Mouse (Mus musculus): ENCODE data around the gene Thsd4. TPM values are rescaled to one million over a fixed set of nuclear protein-coding genes. Genes with fewer than 3 reads are reported as not detected.

The Thsd4 gene
- polyA plus RNA-seq, 1 experiment from 2014 or later = 19.9 TPM

GRCm38 (mm10) chr9:60025919-60026318 is 495.9 kb downstream of the Thsd4 start:
- H3K27me3 ChIP-seq (ENCODE audit: insufficient read depth, low read length) = no peaks in the 10 kb centered on the region
- H3K4me2 ChIP-seq (ENCODE audit: low read length) = no peak overlapping the region
- no peaks in the 10 kb centered on the region for H3K9me3 ChIP-seq (replicated peaks; ENCODE audit: low read length)
- no peak overlapping the region for H3K9ac ChIP-seq (ENCODE audit: low read depth, low read length)
- no peak overlapping the region for H3K4me3 ChIP-seq (replicated peaks; ENCODE audit: low read depth, low read length)
- no peak overlapping the region for H3K27ac ChIP-seq
- peaks cover 9% of the 10 kb centered on the region for H3K4me1 ChIP-seq (replicated peaks; ENCODE audit: insufficient read depth, low read length)
- ATAC-seq (replicated peaks; ENCODE audit: low FRiP score, low read depth) (0 out of 2 replicates have a peak, but pooled peaks have one; percentile 29), DNase-seq (ENCODE audit: low spot score) (no peak)
- no peak for TF ChIP-seq CTCF (IDR thresholded peaks at IDR 0.05; ENCODE audit: low read depth)
- no peaks in the 10 kb centered on the region for H3K36me3 ChIP-seq (ENCODE audit: insufficient read depth, low read length)
- 86% methylated on average over 6 of the region's 6 CpGs for WGBS

DNA sequence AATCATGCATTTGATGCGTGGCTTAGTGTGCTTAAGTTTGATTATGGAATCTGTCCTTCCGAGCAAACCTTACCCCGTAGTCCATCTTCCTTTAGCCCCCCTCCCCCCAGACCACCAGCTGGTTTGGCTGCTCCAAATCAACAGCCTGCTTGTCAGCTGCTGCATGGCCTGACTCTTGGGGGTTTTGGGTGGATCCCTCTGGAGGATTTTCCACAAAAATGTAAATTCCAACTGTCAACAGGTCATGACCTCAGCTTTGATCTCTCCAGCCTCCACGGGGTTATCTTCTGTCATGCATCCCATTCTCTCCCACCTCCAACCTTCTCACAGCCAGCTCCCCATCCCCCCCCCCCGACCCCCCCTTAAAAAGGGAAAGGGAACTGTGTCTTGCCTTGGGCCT is 496.9 kb downstream of the Thsd4 start:
- no peak for ATAC-seq (replicated peaks; ENCODE audit: low FRiP score, low read depth)
- no peak for TF ChIP-seq CTCF (IDR thresholded peaks at IDR 0.05; ENCODE audit: low read depth)

GRCm38 (mm10) chr9:60024545-60024944 is 497.3 kb downstream of the Thsd4 start:
- H3K36me3 ChIP-seq (ENCODE audit: insufficient read depth, low read length) = no peaks in the 10 kb centered on the region
- peaks cover 9% of the 10 kb centered on the region for H3K4me1 ChIP-seq (replicated peaks; ENCODE audit: insufficient read depth, low read length)
- no peaks in the 10 kb centered on the region for H3K9me3 ChIP-seq (replicated peaks; ENCODE audit: low read length)
- DNase-seq (ENCODE audit: low spot score) (peak; percentile 45), ATAC-seq (replicated peaks; ENCODE audit: low FRiP score, low read depth) (no peak)
- no peaks in the 10 kb centered on the region for H3K27me3 ChIP-seq (ENCODE audit: insufficient read depth, low read length)
- no peak overlapping the region for H3K4me3 ChIP-seq (replicated peaks; ENCODE audit: low read depth, low read length)
- H3K4me2 ChIP-seq (ENCODE audit: low read length) = no peak overlapping the region
- H3K27ac ChIP-seq = no peak overlapping the region
- 22% methylated on average over 5 of the region's 5 CpGs for WGBS
- TF ChIP-seq CTCF (IDR thresholded peaks at IDR 0.05; ENCODE audit: low read depth) = no peak
- H3K9ac ChIP-seq (ENCODE audit: low read depth, low read length) = no peak overlapping the region

More for the DNA sequence above, 496.9 kb downstream of the Thsd4 start:
- no peaks in the 10 kb centered on the region for H3K27me3 ChIP-seq (ENCODE audit: insufficient read depth, low read length)
- no peaks in the 10 kb centered on the region for H3K36me3 ChIP-seq (ENCODE audit: insufficient read depth, low read length)
- DNase-seq (ENCODE audit: low spot score) = no peak
- no peaks in the 10 kb centered on the region for H3K9me3 ChIP-seq (replicated peaks; ENCODE audit: low read length)
- peaks cover 9% of the 10 kb centered on the region for H3K4me1 ChIP-seq (replicated peaks; ENCODE audit: insufficient read depth, low read length)
- H3K4me2 ChIP-seq (ENCODE audit: low read length) = no peak overlapping the region
- H3K4me3 ChIP-seq (replicated peaks; ENCODE audit: low read depth, low read length) = no peak overlapping the region
- no peak overlapping the region for H3K27ac ChIP-seq
- 21% methylated on average over 5 of the region's 5 CpGs for WGBS
- H3K9ac ChIP-seq (ENCODE audit: low read depth, low read length) = no peak overlapping the region

DNA sequence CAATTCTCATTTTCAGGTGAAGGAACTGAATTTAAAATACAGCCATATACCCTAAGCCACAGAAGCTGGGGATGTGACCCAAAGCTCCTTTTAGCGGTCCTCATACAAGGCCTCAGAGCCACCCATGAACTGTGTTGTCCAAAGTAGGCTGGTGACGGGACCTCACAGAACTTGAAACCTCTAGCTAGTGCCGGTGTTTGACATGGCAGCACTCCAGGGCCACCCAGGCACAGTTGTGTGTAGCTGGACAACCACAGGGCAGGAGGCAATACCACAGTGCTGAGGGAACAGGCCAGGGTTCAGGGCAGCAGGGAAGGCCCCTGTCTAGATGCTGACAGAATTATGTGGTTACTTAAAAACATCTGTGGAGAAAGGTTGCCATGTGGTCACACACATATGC is 499.5 kb downstream of the Thsd4 start:
- TF ChIP-seq CTCF (IDR thresholded peaks at IDR 0.05; ENCODE audit: low read depth) = no peak
- Histone ChIP-seq H3K4me3 (replicated peaks; ENCODE audit: low read depth, low read length) (no peak overlapping the region), H3K27ac (no peak overlapping the region), H3K36me3 (ENCODE audit: insufficient read depth, low read length) (no peaks in the 10 kb centered on the region), H3K4me1 (replicated peaks; ENCODE audit: insufficient read depth, low read length) (peaks cover 9% of the 10 kb centered on the region), H3K4me2 (ENCODE audit: low read length) (no peak overlapping the region), H3K27me3 (ENCODE audit: insufficient read depth, low read length) (no peaks in the 10 kb centered on the region), H3K9ac (ENCODE audit: low read depth, low read length) (no peak overlapping the region), H3K9me3 (replicated peaks; ENCODE audit: low read length) (no peaks in the 10 kb centered on the region)
- ATAC-seq (replicated peaks; ENCODE audit: low FRiP score, low read depth) = no peak
- DNase-seq (ENCODE audit: low spot score) = no peak
- 53% methylated on average over 3 of the region's 3 CpGs for WGBS

- no peak for DNase-seq (ENCODE audit: low spot score)
- peaks cover 9% of the 10 kb centered on the region for H3K4me1 ChIP-seq (replicated peaks; ENCODE audit: insufficient read depth, low read length)
- WGBS = 58% methylated on average over 1 of the region's 1 CpGs
- no peaks in the 10 kb centered on the region for H3K36me3 ChIP-seq (ENCODE audit: insufficient read depth, low read length)
- H3K27me3 ChIP-seq (ENCODE audit: insufficient read depth, low read length) = no peaks in the 10 kb centered on the region
- TF ChIP-seq CTCF (IDR thresholded peaks at IDR 0.05; ENCODE audit: low read depth) = no peak
- H3K27ac ChIP-seq = no peak overlapping the region
- no peak for ATAC-seq (replicated peaks; ENCODE audit: low FRiP score, low read depth)
- H3K4me3 ChIP-seq (replicated peaks; ENCODE audit: low read depth, low read length) = no peak overlapping the region
- no peaks in the 10 kb centered on the region for H3K9me3 ChIP-seq (replicated peaks; ENCODE audit: low read length)
- no peak overlapping the region for H3K9ac ChIP-seq (ENCODE audit: low read depth, low read length)
- no peak overlapping the region for H3K4me2 ChIP-seq (ENCODE audit: low read length)
Measured at GRCm38 (mm10) chr9:60020444-60020843, 501.4 kb downstream of the Thsd4 start.

DNA sequence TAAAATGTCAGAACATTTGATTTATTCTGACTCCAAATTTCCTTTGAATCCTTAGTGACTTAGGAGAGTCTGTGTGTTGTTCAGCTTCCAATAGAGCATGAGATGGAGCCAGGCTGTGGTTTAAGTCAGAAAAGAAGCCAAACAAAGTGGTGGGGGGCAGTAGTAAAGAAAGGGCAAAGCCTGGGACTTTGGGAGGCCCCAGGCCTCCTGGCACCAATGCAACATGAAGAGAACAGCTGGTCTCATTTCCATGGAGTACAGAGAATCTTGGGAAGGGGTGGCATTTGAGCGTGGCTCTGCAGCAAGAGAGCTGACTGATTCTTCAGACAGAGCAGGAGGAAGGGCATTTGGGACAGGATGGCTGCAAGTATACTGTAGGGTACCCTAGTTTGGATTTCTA is 511.6 kb downstream of the Thsd4 start:
- DNase-seq (ENCODE audit: low spot score) = no peak
- Histone ChIP-seq H3K9me3 (replicated peaks; ENCODE audit: low read length) (no peaks in the 10 kb centered on the region), H3K4me1 (replicated peaks; ENCODE audit: insufficient read depth, low read length) (no peaks in the 10 kb centered on the region), H3K4me3 (replicated peaks; ENCODE audit: low read depth, low read length) (no peak overlapping the region), H3K4me2 (ENCODE audit: low read length) (no peak overlapping the region), H3K27me3 (ENCODE audit: insufficient read depth, low read length) (no peaks in the 10 kb centered on the region), H3K9ac (ENCODE audit: low read depth, low read length) (no peak overlapping the region), H3K36me3 (ENCODE audit: insufficient read depth, low read length) (no peaks in the 10 kb centered on the region), H3K27ac (no peak overlapping the region)
- TF ChIP-seq CTCF (IDR thresholded peaks at IDR 0.05; ENCODE audit: low read depth) = no peak
- ATAC-seq (replicated peaks; ENCODE audit: low FRiP score, low read depth) = no peak
- WGBS = 78% methylated on average over 1 of the region's 1 CpGs

GRCm38 (mm10) chr9:60008936-60009335 is 512.9 kb downstream of the Thsd4 start:
- no peak for TF ChIP-seq CTCF (IDR thresholded peaks at IDR 0.05; ENCODE audit: low read depth)
- Histone ChIP-seq H3K27me3 (ENCODE audit: insufficient read depth, low read length) (no peaks in the 10 kb centered on the region), H3K9me3 (replicated peaks; ENCODE audit: low read length) (no peaks in the 10 kb centered on the region), H3K4me3 (replicated peaks; ENCODE audit: low read depth, low read length) (no peak overlapping the region), H3K4me2 (ENCODE audit: low read length) (no peak overlapping the region), H3K27ac (no peak overlapping the region), H3K9ac (ENCODE audit: low read depth, low read length) (no peak overlapping the region), H3K4me1 (replicated peaks; ENCODE audit: insufficient read depth, low read length) (no peaks in the 10 kb centered on the region), H3K36me3 (ENCODE audit: insufficient read depth, low read length) (no peaks in the 10 kb centered on the region)
- no peak for DNase-seq (ENCODE audit: low spot score)
- WGBS = 52% methylated on average over 7 of the region's 7 CpGs
- no peak for ATAC-seq (replicated peaks; ENCODE audit: low FRiP score, low read depth)

All from kidney, postnatal 0 days (tissue).